Mouse (Mus musculus): Measurements from ENCODE around the gene Gm826.

Gm826 gene

DNA sequence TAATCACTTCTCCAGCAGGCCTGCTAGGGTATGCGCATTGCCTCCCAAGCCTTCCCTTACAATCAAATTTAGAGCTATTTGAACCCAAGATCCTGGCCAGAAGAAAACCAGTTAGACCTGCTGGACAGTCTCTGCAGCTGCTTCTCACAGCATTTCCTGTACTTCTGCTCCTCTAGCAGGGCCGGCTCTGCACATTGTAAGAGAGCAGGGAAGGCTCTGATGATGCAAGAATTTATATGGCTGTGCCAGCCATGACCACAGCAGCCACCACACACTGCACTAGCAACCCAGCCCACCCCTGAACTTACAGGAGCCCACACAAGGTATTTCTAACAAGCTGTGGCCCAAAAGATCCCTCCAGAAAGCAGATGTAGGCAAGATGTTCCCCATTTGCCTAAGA, 19.6 kb upstream of the Gm826 start:
- DNase-seq = no peak

DNA sequence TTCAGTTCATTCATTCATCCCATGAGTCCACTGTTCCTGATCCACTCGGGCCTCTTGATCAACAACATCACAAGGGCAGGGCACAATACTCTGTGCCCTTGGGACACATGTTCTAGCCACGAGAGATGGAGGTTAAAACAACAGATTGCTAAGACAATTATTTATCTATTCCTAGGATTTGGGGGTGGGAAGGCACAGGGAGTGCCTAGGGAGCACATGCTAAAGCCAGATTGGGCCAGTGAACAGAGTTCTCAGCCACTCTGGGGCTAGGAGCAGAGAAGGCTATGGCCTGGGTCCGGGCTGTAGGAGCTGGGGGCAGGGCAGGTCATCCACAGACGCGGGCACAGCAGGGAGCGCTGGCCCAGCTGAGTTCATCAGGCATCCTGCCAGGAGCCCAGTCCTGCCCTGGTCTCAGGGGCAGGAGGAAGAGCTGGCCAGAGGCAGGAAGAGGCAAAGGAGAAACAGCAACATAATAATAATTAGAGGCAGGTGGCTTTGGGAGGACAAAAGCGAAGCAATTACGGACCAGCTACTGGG, 17.1 kb upstream of the Gm826 start:
- DNase-seq = no peak

DNA sequence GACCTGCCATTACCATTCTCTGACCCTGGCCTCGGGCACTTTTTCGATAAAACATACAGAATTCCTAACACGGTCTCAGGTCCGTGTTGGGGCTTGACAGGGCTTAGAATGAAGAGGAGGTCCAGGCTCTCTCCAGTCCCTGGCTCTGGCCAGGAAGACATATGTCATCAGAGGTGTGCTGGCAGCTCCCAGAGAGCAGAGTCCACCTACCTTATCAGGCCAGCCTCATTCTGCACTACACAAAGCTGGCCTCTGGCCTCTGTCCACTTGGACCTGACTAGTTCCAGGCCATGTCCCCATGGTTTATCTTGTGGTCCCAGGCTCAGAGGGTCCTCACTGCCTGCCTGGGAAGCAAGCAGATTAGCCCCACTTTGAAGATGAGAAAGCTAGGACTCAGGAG, 15.6 kb upstream of the Gm826 start:
- no peak for DNase-seq

DNA sequence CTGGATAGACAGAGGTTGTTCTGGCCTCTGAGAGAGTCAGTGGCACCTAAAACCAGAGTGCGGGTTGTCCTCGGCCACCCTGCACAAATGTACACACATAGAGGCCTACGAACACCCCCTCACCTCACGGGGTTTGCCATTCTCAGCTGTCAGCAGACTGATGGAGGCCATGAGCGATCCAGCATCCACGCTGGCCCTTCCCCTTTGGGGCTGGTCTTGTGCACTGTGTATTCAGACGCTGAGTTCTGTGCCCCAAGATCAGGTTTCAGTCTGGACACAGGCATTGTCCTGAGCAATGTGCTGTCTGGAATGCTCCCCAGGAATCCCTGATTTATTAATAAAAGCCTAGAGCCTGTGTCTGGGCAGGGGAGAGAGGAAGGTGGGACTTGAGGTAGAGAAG, 14.8 kb upstream of the Gm826 start:
- DNase-seq = no peak

DNA sequence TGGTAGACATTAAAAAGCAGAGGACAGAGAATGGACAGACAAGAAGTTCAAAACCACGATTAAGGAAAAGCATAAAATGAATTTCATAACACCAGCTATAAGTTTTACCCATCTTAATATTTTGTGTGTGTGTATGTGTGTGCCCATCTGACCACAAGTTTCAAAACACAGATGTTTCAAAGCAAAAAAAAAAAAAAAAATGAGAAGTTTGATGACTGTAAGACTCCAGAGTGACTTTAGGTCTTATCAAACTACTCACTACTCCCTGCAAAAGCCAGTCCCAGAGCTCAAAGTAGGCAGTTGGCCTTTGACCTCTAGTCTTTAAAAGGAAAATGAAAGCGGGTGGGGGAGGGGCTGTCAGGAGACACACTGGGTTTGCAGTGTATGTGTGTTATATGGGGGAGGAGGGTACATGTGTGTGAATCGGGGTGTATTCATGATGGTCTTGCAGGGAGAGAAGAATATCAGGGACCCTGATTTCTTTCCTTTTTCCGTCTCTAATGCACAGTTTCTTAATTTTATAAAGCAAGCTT, 14.2 kb upstream of the Gm826 start:
- no peak for DNase-seq

DNA sequence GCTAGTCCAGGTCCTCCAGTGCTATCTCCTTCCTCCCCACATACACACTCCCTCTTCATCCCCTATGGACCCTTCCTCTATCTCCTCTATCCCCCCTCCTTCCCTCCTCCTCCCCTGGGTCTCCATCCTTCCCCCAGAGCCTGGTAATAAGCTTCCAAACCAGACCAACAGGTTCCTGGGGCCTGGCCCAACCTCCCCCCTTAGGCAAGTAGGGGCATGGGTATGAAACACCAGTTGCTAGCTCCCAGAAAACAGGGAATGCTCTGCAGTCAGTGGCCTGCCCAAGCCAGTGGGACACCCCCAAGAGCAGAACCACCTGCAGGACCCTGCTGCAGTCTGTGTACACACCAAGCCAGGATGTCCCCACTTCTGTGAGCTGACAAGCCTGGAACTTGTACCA, 11.7 kb upstream of the Gm826 start:
- DNase-seq = no peak

DNA sequence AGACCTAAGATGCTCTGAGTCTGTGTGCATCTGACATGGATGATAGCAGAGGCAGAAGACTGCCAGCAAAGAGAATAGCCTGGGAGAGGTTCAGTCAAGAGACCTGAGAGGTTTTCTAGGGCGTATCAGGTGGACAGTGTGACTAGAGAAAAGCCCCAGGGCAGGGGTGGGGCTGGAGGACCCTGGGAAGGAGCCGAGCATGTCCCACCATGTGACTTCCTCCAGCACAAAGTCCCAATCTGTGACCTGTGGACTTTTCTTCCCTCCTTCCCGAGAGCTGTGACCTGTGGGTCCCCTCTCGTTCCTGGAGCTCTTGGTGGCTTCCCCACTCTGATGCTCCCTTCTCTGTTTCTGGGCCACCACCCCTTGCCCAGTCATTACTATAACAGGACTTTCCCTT, 6.2 kb upstream of the Gm826 start:
- DNase-seq = no peak

DNA sequence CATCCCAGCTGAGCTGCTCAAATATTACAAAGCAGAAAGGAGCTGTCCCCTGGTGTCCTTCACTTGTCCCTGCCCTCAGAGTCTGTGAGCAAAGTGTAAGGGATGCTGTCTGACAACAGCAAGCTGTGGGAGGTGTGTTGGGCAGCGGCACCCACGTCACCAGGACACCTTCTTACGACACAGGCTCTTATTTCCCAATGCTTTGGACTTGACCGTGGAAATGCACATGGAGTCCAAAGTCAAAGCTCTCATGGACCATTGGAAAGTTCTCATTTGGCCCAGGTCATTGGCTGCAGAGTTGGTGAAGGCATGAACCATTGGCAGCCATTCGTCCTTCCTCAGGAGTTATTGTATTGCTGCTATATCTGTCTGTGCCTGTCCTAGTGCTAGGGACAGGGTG, 5.6 kb upstream of the Gm826 start:
- no peak for DNase-seq

DNA sequence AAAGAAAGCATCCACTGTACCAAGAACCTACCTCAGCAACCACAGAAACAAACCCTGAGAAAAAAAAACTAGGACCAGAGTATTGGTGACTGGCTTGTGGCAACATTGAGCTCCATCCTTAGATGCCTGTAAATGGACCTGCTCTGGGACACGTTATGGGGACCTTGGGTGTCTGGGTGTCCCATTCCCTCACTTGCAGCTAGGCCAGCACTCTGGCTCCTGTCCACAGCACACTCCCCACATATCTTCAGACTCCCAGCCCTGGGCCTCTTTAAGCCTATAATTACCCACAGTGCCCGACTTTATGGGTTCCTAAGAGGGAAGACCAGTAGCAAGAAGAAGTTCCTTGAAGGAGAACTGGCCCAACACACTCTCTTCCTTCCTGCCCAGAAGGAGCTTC, 2.1 kb upstream of the Gm826 start:
- no peak for DNase-seq

DNA sequence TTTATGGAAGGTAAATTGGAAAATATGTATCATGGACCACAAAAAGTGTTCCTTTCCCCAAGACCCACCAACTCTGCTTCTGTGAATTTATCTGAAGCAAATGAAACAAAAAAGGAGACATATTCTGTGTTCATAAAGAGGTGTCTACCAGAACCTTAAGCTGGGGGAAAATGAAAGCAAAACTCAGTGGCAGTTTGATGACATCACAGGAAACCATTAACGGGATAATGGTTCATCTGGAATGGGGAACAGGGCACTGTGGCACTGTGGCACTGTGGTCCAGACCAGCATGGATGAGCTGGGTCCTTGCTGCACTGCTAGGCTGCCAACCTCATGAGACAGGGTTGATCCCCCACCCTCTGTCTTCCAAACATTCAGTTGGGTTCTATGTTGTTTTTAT, 1.1 kb upstream of the Gm826 start:
- no peak for DNase-seq

DNA sequence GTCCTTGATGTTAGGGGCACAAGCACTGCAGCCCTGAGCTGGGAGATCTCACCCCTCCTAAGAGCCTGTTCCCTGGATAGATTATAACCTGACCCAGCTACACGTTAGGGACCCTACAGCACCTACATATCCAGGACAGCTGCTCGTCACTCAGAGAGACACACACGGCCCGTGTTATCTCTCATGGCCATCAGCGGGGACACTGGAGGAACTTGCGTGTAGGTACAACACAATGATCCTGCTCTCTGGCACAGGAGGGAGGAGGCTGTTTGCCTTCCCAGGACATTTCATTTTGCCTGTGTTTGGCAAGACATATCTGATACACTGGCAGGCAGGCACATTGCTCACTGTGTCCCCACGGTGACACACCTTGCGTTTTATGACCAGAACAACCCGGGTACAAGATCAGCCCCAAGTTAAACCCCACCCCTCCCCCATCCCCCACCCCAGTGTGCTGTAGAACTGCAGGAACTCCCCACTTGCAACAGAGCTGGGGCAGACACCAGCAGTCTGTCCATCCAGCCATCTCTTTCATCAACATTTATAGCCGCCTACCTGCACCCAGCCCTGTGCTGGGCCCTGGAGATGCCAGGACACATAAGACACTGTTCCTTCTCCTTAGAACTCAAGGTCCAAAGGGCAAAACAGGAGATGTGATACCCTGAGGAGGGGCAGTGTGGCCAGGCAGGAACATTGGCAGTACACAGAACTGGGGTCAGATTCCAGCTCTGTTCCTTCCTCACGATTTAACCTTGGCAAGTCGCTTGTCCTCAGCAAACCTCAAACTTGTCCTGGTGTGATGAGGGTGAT, 1.2 kb downstream of the Gm826 start:
- DNase-seq = no peak

DNA sequence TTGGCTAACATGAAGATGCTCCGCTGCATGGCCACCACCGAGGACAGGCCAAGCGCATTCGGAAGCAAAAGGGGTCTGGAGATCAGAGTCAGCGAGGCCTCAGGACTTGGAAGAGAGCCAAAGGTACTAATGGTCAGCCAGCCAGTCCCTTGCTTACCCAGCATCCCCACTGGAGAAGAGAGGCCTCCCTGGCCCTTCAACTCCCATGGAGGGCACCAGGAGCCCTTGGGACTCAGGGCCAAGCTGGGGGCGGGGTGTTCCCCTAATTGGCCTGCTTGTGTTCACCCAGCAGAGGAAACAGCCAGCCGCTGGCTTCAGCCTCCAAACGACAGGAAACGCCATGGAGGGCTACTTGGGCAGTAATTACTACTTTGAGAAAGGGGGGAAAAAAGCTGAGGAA, 5.1 kb downstream of the Gm826 start:
- no peak for DNase-seq

DNA sequence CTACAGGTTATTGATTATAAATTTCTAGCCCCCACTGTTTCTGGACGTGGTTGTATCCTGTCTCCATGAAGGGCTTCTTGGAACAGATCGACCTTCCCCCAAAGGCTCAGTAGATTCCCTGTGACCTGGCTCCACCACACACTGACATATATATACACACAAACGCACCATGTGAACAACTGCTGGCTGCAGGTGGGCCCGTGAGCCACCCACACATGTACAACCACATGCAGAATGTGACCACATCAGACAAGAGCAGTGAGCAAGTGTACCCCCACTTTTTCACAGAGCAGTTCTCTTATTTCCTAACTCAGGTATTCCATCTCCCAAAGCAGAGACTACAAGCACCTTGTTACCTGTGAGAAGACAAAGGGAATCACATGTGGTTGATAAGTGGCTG, 6.2 kb downstream of the Gm826 start:
- no peak for DNase-seq

DNA sequence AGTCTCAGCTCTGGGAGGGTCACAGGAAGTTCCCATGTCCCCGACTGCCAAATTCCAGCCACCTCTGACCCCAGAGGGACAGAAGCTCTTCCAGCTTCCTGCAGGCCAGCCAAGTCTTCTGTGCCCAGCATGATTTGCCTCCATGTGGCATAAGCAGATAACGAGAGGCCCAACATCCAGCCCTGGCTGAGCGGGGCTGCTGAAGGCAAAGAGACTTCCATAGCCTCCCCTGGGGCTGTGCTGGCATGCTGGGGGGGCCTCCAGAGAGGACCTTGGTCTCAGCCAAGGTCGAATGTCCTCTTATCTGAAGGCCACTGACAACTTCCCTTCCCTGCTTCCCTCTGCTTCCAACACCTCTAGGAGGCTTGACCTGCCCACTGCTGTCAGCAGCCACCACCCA, 6.8 kb downstream of the Gm826 start:
- no peak for DNase-seq

DNA sequence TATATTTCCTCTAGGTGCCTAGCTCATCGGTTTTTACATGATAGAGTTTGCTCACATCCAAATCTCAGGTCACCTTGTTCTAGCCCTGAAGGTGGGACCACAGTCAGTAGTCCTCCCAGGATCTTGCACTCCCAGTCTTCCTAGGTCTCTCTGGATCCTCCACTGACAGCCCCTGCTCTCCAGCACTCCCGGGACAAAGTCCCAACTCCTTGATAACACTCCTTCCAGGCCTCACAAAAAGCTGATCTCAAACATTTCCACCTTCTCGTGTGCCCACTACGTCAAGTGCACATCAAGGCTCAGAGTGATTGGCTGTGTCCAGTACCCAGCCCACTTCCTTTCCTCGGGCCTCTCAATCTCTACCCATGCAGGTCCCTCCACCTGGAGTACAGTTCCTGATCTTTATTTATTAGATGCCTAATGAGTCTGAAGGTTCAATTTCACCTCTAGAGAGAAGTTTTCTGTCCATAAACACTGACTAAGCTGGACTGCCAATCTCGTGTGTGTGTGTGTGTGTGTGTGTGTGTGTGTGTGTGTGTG, 8.8 kb downstream of the Gm826 start:
- no peak for DNase-seq

DNA sequence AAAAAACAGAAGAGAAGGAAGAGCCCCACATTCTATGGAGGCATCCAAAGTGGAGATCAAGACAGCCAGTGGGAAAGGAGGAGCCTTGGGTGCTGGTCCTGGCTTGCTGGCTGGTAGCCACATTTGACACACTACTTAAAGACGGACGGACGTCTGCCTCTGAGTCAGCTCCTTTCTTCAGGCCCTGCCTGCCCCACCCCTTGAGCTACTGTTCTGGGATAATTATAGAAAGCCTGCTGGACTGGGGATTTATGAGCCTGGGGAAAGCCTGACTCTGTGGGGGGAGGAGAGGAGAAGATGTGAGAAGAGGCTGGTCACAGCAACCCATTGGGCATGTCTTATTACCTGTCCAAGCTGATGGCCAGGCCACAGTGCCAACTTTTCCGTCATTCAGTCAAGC, 12.1 kb downstream of the Gm826 start:
- no peak for DNase-seq

DNA sequence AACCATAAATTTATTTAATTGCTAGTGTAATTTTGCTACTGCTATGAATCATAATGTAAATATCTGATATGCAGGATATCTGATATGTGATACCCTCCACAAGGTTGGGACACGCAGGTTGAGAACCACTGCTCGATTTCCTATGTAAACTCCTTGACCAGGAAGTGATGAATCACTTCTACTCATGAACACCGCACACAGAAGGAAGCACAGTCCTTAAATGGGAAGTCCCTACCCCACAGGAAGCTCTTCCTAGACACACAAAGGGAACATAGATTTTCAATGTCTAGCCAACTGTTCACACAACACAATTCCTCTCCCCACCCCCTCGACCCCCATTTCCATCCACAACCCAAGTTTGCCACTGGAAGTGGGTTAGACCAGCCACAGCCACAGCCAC, 15.7 kb downstream of the Gm826 start:
- DNase-seq = no peak

DNA sequence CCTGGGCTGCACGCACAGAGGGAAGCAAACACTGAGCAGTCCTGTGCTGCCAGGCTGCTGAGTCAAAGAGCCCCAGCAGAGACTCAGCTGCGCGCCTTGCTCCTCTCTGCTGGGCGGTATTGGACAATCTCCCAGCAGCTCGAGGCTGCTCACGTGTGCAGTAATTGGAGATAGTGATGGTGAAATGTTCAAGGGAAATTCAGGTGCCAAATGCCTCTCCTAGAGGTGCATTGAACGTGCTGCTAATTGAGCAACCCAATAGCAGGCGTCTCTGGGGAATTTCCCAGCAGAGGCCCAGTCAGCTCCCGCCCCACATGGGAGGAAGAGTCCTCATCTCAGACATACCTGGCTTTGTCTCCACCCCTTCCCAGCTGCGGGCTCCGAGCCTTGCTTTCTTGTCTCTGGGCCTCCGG, 20.4 kb downstream of the Gm826 start:
- DNase-seq = no peak

DNA sequence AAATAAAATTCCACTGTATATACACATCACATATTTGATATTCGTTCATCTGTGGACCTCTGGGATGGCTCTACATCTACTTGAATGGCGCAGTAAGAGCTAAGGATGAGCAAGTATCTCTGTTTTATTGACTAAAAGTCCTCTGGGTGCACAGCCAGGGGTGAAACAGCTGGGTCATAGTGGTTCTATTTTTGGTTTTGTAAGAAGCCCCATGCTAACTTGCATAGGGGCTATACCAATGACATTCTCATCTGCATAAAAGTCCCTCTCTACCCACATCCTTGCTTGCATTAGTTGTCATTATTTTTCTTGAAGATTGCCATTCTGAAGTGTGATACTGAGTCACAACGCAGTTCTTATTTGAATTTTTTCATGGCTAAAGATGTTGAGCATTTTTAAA, 28.9 kb downstream of the Gm826 start:
- no peak for DNase-seq

DNA sequence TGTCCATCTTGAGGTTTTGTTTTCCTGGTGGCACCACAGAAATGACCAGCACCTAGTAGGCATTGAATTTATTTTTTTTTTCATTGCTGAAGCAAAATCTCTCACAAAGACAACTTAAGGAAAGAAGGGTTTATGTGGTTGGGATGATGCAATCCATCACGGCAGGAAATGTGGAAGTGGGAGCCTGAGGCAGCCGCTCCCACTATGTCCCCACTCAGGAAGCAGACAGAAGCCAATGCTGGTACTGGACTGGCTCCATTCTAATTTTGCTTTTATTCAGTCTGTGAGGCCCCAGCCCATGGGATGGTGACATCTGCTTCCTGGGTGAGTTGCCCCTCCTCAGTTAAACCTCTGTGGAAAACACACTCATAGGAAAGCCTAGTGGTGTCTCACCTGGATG, 30.0 kb downstream of the Gm826 start:
- DNase-seq = no peak

DNA sequence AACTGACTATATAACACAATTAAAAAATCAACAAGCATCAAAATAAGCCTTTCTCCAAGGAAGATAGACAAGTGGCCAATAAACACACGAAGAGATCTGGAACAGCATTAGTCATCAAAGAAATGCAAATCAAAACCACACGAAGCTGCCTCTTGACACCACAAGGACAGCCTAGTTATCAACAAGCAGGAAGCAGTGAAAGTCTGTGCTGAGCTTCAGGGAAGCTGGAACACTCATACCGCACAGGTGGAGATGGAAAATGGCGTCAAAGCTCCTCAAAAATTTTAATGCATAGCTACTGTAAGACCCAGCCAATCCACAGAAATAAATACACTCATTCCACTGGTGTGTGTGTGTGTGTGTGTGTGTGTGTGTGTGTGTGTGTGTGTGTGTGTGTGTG, 31.9 kb downstream of the Gm826 start:
- no peak for DNase-seq

DNA sequence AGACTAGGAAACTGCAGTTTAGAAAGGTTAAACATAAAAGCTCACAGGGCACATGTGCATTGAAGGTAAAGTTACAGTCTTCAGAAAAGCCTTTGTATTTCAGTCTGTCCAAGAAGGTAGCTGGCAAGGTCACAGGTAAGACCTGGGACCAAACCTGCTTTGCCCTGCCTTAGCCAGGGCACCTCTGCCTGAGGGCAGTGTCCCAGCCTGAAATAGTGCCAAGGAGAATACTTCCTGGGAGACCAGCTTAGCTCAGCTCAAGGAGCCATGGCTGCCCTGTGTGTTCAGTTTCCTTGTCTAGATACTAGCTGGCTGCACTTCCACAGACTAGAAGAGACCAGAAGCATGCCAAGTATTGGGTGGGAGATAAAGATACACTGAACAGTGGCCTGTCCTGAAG, 35.4 kb downstream of the Gm826 start:
- no peak for DNase-seq

DNA sequence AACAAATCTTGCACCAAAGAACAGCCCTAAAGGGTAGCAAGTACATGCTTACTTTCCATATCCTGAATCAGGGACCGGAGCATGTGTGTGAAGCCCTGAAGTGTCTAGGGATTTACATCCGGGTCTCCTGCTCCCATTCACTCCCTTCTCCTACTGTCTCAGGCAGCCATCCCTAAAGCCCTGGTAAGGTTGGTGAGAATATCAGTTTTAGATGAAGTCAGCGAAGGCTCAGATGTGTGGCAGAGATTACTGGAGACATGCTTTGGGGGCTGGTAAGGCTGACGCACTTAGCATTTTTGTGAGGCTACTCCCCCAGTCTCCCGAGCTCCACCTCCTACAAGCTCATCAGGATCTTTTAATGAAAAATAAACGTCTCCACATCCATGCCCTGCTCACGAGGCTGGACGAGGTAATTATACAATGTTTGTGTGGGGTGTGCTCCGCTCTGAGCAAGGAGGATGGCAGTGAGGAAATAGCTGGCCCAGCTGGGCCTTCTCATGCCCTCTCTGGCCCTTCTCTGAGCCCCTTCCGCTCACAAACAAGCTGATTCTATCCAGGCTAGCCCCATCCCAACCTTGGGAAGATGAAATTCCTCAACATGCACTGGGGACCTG, 45.3 kb downstream of the Gm826 start:
- no peak for DNase-seq

DNA sequence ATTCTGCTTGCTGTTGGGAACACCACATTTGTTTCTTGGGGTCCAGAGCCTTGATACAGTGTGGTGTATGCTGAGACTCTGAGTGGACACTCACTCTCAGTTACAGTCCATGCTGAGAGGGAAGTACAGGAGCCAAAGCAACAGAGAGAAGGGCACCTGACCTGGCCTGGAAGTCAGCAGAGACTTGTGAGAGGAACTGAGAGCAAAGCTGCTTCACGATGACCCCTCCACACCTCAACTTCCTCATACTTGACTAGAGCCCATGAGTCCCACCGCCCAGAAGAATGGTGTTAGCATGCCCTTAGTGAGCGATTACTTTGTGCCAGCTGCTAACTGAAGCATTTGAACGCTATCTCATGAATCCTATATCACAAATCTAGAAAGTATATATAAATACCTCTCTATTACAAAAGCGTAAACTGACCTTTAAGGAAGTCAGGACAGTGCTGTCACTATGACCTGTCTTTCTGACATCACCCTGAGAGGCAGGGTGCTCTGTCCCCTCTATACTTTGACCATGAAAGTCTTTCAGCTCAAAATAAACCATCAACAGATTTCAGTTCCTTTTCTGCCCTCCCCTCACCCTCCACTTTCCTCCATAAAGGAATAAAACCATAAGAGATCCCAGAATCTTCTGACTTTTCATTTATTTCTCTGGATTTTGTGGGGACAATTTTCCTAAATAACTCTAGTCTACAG, 57.9 kb downstream of the Gm826 start:
- DNase-seq = no peak
